Mouse (Mus musculus) heart, adult 11 months (tissue): Measurements from ENCODE around the gene Sprr2i.
A peak's percentile ranks its signal among the peaks of the same experiment; 100 is the strongest.

Experiments used
- DNase-seq: peaks from one replicate; pipeline ENCODE4 v3.0.0; 2022

The Sprr2i gene

GRCm38 (mm10) chr3:92407691-92408090, at the start of gene Sprr2i:
Gene Sprr2i, plus strand, starts transcription at chr3:92407991.
- DNase-seq = peak; percentile 21

- DNase-seq = no peak
These were observed 46.2 kb upstream of the Sprr2i start for GRCm38 (mm10) chr3:92361619-92362018.

DNA sequence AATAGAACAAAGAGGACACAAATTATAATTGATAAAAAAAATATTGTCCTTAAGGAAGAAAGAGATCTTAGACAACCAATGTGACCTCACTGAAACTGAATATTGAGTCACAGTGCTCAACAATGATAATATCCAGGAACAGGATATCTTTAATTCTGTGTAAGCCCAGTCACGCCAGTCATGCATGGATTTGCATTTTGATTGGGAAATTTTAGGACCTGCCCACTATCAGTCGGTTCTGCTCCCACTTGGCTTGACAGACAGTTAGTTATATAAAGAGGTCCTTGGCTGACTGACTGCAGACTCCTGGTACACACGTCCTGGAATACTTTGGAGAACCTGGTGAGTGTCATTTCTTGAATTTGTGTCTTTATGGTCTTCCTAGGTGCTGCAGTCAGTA, 42.9 kb upstream of the Sprr2i start, which contains the start of gene Sprr2f:
TSS of gene Sprr2f (plus strand) at position 301 of the 400 bp plus-strand sequence.
- DNase-seq = no peak

- DNase-seq = no peak
These were observed 34.2 kb upstream of the Sprr2i start for GRCm38 (mm10) chr3:92373613-92374012.

DNA sequence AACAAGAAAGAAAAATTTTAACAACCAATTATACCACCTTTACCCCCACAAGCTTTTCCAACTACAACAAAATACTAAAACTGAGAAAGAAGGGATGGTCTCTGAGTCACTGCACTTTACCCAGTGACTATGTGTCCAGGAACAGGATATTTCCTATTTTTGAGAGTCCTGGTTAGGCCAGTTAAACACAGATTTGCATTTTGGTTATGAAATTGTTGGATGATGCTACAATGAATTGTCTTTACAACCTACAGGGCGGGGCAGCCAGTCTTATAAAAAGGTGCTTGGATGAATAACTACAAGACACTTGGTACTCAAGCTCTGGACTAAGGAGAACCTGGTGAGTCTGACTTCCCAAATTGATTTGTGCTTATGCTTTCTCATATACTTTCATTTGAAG, 22.4 kb upstream of the Sprr2i start, which contains the start of gene Sprr2h:
TSS of gene Sprr2h (plus strand) at position 301 of the 400 bp plus-strand sequence.
- DNase-seq = no peak

GRCm38 (mm10) chr3:92394301-92394700, 13.5 kb upstream of the Sprr2i start:
- DNase-seq = no peak

DNA sequence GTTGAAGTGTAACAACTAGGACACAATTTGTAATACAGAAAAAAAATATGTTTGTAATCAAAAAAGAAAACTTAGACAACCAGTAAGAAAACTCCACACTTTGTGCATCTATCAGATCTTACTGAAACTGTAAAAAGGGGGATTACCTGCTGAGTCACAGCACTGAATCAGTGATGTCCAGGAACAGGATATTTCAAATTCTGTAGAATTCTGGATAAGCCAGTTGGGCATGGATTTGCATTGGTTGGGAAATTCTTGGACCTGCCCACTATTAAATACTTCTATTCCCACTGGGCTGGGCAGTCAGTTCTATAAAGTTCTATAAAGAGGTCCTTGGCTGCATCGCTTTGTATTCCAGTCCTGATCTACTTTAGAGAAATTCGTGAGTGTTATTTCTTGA, 10.0 kb downstream of the Sprr2i start, which contains the start of gene Sprr2j-ps:
TSS of gene Sprr2j-ps (plus strand) at position 301 of the 400 bp plus-strand sequence.
- DNase-seq = no peak

GRCm38 (mm10) chr3:92429323-92429722, 21.5 kb downstream of the Sprr2i start, which contains the start of gene Gm9774:
Gene Gm9774, minus strand, starts transcription at chr3:92429423.
- DNase-seq = no peak

DNA sequence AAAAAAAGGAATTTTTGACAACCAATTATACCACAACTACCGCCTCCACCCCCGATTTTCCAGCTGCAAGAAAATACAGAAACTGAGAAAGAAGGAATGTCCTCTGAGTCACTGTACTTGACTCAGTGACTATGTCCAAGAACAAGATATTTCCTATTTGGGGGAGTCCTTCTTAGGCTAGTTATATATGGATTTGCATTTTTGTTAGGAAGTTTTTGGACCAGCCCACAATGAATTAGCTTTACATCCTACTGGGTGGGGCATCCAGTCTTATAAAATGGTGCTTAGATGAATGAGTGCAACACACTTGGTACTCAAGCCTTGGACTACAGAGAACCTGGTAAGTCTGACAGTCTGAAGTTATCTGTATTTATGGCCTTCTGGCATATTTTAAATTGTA, 24.5 kb downstream of the Sprr2i start, which contains the start of gene Sprr2k:
TSS of gene Sprr2k (plus strand) at position 301 of the 400 bp plus-strand sequence.
- DNase-seq = no peak

DNA sequence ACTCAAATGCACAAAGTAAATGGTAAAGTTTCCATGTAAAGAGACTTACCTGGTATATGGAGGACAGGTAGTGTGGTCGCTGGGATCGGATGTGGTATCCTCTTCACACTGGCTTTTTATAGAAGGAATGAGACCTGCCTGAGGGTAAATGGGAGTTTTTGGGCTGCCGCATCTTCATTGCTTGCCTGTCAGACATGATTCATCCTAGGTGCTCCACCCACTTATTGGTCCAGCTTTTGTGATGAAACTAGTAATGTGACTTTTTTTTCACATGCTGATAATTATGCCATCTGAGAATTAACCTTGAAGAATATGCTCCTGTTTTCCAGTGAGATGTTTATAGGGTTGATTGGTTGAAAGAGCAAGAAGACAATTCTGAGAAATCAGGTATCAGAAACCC, 30.9 kb downstream of the Sprr2i start, which contains the start of gene Sprr1b:
TSS of gene Sprr1b (minus strand) at position 101 of the 400 bp plus-strand sequence.
- DNase-seq = no peak

GRCm38 (mm10) chr3:92440177-92440576, 32.4 kb downstream of the Sprr2i start:
- DNase-seq = no peak

- DNase-seq = no peak
These were observed 47.4 kb downstream of the Sprr2i start for GRCm38 (mm10) chr3:92455151-92455550.

DNA sequence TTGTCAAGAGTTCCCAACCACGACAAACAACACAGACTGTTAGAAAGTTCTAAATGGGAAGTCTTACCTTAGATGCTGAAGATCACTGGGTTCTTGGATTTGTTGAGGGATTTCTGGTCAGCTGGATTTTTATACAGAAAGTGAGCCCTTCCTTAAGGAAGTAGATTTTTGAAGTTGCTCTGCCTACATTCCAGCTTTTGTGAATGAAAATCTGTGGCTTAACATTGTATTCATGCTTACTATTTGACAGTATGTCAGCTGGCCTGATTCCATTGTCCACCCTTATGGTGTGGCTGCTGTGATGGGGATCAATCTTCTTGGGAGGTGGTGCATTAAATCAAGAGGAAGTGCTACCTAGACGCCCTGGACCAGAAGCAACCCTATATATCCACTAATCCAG, 50.8 kb downstream of the Sprr2i start, which contains the start of gene Sprr3:
TSS of gene Sprr3 (minus strand) at position 101 of the 400 bp plus-strand sequence.
- DNase-seq = no peak
